Mouse (Mus musculus): ENCODE data around the gene Gna14.

DNA sequence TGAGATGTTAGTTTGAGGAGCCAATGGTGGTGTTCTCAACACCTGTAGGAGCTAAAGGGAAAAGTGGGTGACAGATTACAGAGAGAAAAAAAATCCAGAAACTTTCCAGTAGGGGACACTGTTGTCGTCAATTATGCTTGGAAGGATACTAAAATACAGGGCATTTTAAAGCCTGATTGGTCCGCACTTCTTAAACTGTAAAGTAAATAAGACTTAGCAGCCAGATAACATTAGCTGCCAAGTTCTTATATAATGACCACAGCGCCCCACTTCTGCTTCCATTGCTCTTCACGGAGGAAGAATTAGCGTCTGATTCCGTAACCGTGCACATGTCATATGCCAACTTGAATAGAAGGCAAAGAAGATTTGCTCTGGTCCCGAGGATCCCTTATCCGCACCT is 683 bp upstream of the Gna14 start:
- TF ChIP-seq CTCF (IDR thresholded peaks at IDR 0.05; ENCODE audit: control insufficient read depth, insufficient read depth, insufficient read length) (no peak), FOSL1 (IDR thresholded peaks at IDR 0.05; ENCODE audit: insufficient read depth, low read length, poor library complexity, severe bottlenecking) (no peak), MAX (IDR thresholded peaks at IDR 0.05) (no peak), CEBPB (IDR thresholded peaks at IDR 0.05; ENCODE audit: low read depth) (no peak), MYOD1 (IDR thresholded peaks at IDR 0.05; ENCODE audit: control insufficient read depth, insufficient read length, low read depth) (no peak), USF1 (IDR thresholded peaks at IDR 0.05; ENCODE audit: low read depth) (no peak)

Measured in C2C12 (cell line).